Mouse (Mus musculus) urinary bladder, postnatal 14 days (tissue): Measurements from ENCODE around the gene Mprip.
A peak's percentile ranks its signal among the peaks of the same experiment; 100 is the strongest.

ENCODE experiments used
- DNase-seq: peaks from one replicate; pipeline ENCODE4 v3.0.0; 2021; ENCODE audit warnings: low spot score

Gene Mprip

GRCm38 (mm10) chr11:59804409-59805110, 143.5 kb downstream of the Mprip start:
- DNase-seq: no peak

GRCm38 (mm10) chr11:59805256-59805655, 144.2 kb downstream of the Mprip start:
- no peak for DNase-seq

GRCm38 (mm10) chr11:59805656-59806055, 144.6 kb downstream of the Mprip start:
- DNase-seq: no peak

GRCm38 (mm10) chr11:59808170-59808960, 147.3 kb downstream of the Mprip start:
- DNase-seq: no peak

- peak; percentile 23 for DNase-seq
Observed at GRCm38 (mm10) chr11:59809071-59809669, 148.1 kb downstream of the Mprip start.

GRCm38 (mm10) chr11:59809670-59810474, 148.8 kb downstream of the Mprip start, which contains the start of gene Flcn:
Gene Flcn, minus strand, starts transcription at chr11:59810016.
- peak; percentile 81 for DNase-seq

- no peak for DNase-seq
Observed at GRCm38 (mm10) chr11:59810480-59811158, 149.5 kb downstream of the Mprip start.

- DNase-seq: no peak
Observed at GRCm38 (mm10) chr11:59811211-59811610, 150.1 kb downstream of the Mprip start.

GRCm38 (mm10) chr11:59813276-59813675, 152.2 kb downstream of the Mprip start:
- no peak for DNase-seq

- no peak for DNase-seq
Observed at GRCm38 (mm10) chr11:59814311-59814710, 153.2 kb downstream of the Mprip start.

- DNase-seq: no peak
Observed at GRCm38 (mm10) chr11:59814936-59815335, 153.8 kb downstream of the Mprip start.

- DNase-seq: no peak
Observed at GRCm38 (mm10) chr11:59815482-59816065, 154.5 kb downstream of the Mprip start.

- no peak for DNase-seq
Observed at GRCm38 (mm10) chr11:59817916-59818315, 156.8 kb downstream of the Mprip start.

GRCm38 (mm10) chr11:59821625-59822024, 160.5 kb downstream of the Mprip start:
- no peak for DNase-seq
